Comparison of ENCODE assay signal across 28 mouse cellular contexts in the genomic region with DNA sequence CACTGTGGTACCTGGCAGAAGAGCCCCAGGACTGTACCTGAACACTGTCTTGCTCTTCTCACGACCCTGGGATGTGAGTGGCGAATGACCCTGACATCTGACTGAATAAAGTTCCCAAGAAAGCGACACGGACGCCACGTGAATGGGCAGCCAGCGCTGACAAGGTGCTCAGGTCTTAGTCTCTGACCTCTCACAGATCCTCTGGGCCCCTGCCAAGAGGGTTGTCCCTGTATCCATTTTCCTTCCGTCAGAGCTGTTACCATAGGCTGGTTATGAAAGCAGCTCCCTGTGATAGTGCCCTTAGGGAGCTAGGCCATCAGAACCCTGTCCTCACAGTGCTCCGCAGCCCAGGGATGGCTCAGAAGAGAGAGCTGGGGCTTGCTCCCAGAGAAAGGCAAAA.
A peak's percentile ranks its signal among the peaks of the same experiment; 100 is the strongest.
DNase-seq lines count a peak whose midpoint lies in the region; ATAC-seq and TF ChIP-seq lines count a peak whose summit lies in the region.
"Had no signal": no experiment of that assay in that cellular context is flagged by ENCODE, and none has a peak within 500 bp of the region (broad histone marks: within the 10 kb centered on the region; RNA-seq: fewer than 3 reads in every experiment).

No protein-coding gene starts in this region.

- WGBS in heart, embryonic 14.5 days, result 59% methylated on average over 9 of the region's 9 CpGs
- WGBS in kidney, embryonic 16.5 days, result 82% methylated on average over 9 of the region's 9 CpGs

- H3K27me3 ChIP-seq in heart, embryonic 14.5 days (ENCODE audit: control insufficient read depth, insufficient read depth, low read length), result no peaks in the 10 kb centered on the region
- no peaks in the 10 kb centered on the region for H3K27me3 ChIP-seq in kidney, embryonic 16.5 days (ENCODE audit: insufficient read depth, low read length)
- H3K27me3 ChIP-seq: limb, embryonic 12.5 days; liver, embryonic 15.5 days had no signal

- H3K27ac ChIP-seq in heart, embryonic 14.5 days (replicated peaks in 1 of 2; ENCODE audit: control insufficient read depth in 1 of 2, insufficient read depth in 1 of 2, low read depth in 2 of 2, low read length in 2 of 2), result peak overlapping the region; percentile 42 to 56; a peak in 3 of 4 replicates
- no peak overlapping the region for H3K27ac ChIP-seq in kidney, embryonic 16.5 days (ENCODE audit: low read length)
- peak overlapping the region; percentile 48 for H3K27ac ChIP-seq in layer of hippocampus, adult 2 months
- H3K27ac ChIP-seq: forebrain, embryonic 12.5 days; heart, adult 2 months; hindbrain, postnatal 0 days; limb, embryonic 12.5 days; liver, embryonic 15.5 days; stomach, postnatal 0 days had no signal

- H3K4me3 ChIP-seq in heart, embryonic 14.5 days (ENCODE audit: control insufficient read depth in 1 of 2, insufficient read depth in 1 of 2, low read depth in 1 of 2, low read length in 2 of 2), result no peak overlapping the region
- H3K4me3 ChIP-seq in kidney, embryonic 16.5 days (ENCODE audit: low read length), result no peak overlapping the region
- no peak overlapping the region for H3K4me3 ChIP-seq in layer of hippocampus, adult 2 months
- H3K4me3 ChIP-seq: erythroblast, embryonic 14.5 days; forebrain, embryonic 12.5 days; heart, adult 2 months; limb, embryonic 12.5 days; liver, embryonic 15.5 days had no signal

- no peaks in the 10 kb centered on the region for H3K9me3 ChIP-seq in heart, embryonic 14.5 days (ENCODE audit: control insufficient read depth, low read length)
- H3K9me3 ChIP-seq in kidney, embryonic 16.5 days (ENCODE audit: low read length), result no peaks in the 10 kb centered on the region
- H3K9me3 ChIP-seq: forebrain, embryonic 12.5 days; limb, embryonic 12.5 days; liver, embryonic 15.5 days had no signal

- H3K9ac ChIP-seq in heart, embryonic 14.5 days (ENCODE audit: low read length), result no peak overlapping the region
- H3K9ac ChIP-seq in kidney, embryonic 16.5 days (replicated peaks; ENCODE audit: low read length), result no peak overlapping the region
- H3K9ac ChIP-seq: forebrain, embryonic 12.5 days; forebrain, postnatal 0 days; limb, embryonic 12.5 days; liver, embryonic 15.5 days; lung, embryonic 14.5 days had no signal

- no peak for TF ChIP-seq CTCF in layer of hippocampus, adult 2 months (conservative IDR thresholded peaks at IDR 0.05)

- peaks cover 13 to 20% of the 10 kb centered on the region in 2 experiments for H3K4me1 ChIP-seq in heart, embryonic 14.5 days (ENCODE audit: control insufficient read depth in 2 of 2, insufficient read depth in 2 of 2, low read length in 2 of 2)
- H3K4me1 ChIP-seq in kidney, embryonic 16.5 days (ENCODE audit: insufficient read depth, low read length), result peaks cover 52% of the 10 kb centered on the region
- H3K4me1 ChIP-seq: liver, embryonic 15.5 days had no signal

- peak; percentile 26; the same call in 1 of the 2 replicates for ATAC-seq in heart, embryonic 14.5 days (ENCODE audit: insufficient number of reproducible peaks, insufficient read depth, low FRiP score, low read depth)
- ATAC-seq in kidney, embryonic 16.5 days (ENCODE audit: low FRiP score, low TSS enrichment), result no peak
- ATAC-seq: forebrain, postnatal 0 days; hindbrain, postnatal 0 days; intestine, postnatal 0 days; midbrain, embryonic 16.5 days had no signal

- peak; percentile 27 for DNase-seq in adrenal gland, postnatal 10 days
- DNase-seq in adrenal gland, adult 8-10 months, result no peak
- DNase-seq in heart, adult 8-10 months (ENCODE audit: low spot score), result no peak
- DNase-seq in kidney, adult 18-20 months, result peak; percentile 28
- no peak for DNase-seq in layer of hippocampus, adult 2 months (ENCODE audit: low spot score in 2 of 2)
- DNase-seq in layer of hippocampus, postnatal 25 days (ENCODE audit: extremely low spot score in 1 of 2, low spot score in 1 of 2), result no peak
- DNase-seq: cerebellum, adult 18-20 months; cerebellum, postnatal 10 days; forebrain, postnatal 0 days; heart, adult 2 months; layer of hippocampus, adult 9-11 months; lung, embryonic 14.5 days; lung, postnatal 14 days; right cerebral cortex, adult 18-20 months; spleen, adult 18-20 months; thymus, adult 18-20 months; thymus, postnatal 25 days had no signal

- no peak overlapping the region for H3K4me2 ChIP-seq in heart, embryonic 14.5 days (ENCODE audit: low read length)
- no peak overlapping the region for H3K4me2 ChIP-seq in kidney, embryonic 16.5 days (replicated peaks; ENCODE audit: low read depth, low read length)
- H3K4me2 ChIP-seq: forebrain, embryonic 12.5 days; limb, embryonic 12.5 days; liver, embryonic 15.5 days; lung, embryonic 14.5 days had no signal

- H3K36me3 ChIP-seq in heart, embryonic 14.5 days (ENCODE audit: control insufficient read depth, insufficient read depth, low read length), result no peaks in the 10 kb centered on the region
- no peaks in the 10 kb centered on the region for H3K36me3 ChIP-seq in kidney, embryonic 16.5 days (ENCODE audit: insufficient read depth, low read length)
- H3K36me3 ChIP-seq: forebrain, embryonic 12.5 days; G1E; limb, embryonic 12.5 days; liver, embryonic 15.5 days had no signal

Comparison
In these comparisons a context has a peak if more than half of its experiments do, and no peak if none do; other contexts are left out.
1. DNase-seq: peak in adrenal gland, postnatal 10 days (single experiment) and kidney, adult 18-20 months (single experiment); none in adrenal gland, adult 8-10 months (single experiment), heart, adult 8-10 months (single experiment), layer of hippocampus, adult 2 months (0 of 2) and layer of hippocampus, postnatal 25 days (0 of 2).